Mouse (Mus musculus) ES-E14 (cell line): ENCODE measurements around the gene Il12rb1.

Source experiments
- CHD2 ChIP-seq: IDR thresholded peaks from 2 replicates; pipeline ENCODE4 v1.6.1; 2014; ENCODE audit warnings: mild to moderate bottlenecking, low read depth, low read length, inconsistent platforms
- MAFK ChIP-seq: IDR thresholded peaks from 2 replicates; pipeline ENCODE4 v1.6.1; 2014; ENCODE audit warnings: mild to moderate bottlenecking, low read depth, low read length, inconsistent platforms; ENCODE audit not compliant: insufficient read depth
- ZC3H11A ChIP-seq: IDR thresholded peaks from 2 replicates; pipeline ENCODE4 v1.6.1; 2012; ENCODE audit warnings: low read depth, mild to moderate bottlenecking, inconsistent platforms, low read length, borderline replicate concordance

- TF ChIP-seq MAFK (no peak), ZC3H11A (no peak), CHD2 (no peak)
Measured at GRCm38 (mm10) chr8:70857516-70857915, 49.3 kb downstream of the Il12rb1 start.
